Mouse (Mus musculus) adrenal gland, adult 18-20 months (tissue): Measurements from ENCODE around the gene Clec4e. TPM values are rescaled to one million over a fixed set of nuclear protein-coding genes. Genes with fewer than 3 reads are reported as not detected.
"Not testable (repeated sequence)": the region's sequence is repeated elsewhere in the genome, so short reads cannot be mapped to it uniquely, and the experiment has no call there.

Source experiments
- DNase-seq, 2 experiments: peaks; one replicate each; pipeline ENCODE4 v3.0.0; 2021 to 2022; ENCODE audit warnings: low spot score in 2 of 2
- long read RNA-seq, 2 experiments: library from polyadenylated mRNA; stranded (forward); transcript quantifications; one replicate each; pipeline ENCODE4 v2.0.0; 2021
- total RNA-seq, 2 experiments: library from RNA; stranded (reverse); gene quantifications; 1 replicate in 1 of 2; 2 replicates in 1 of 2; pipeline ENCODE4 v1.2.3; 2021

Gene Clec4e
- under 1 TPM in 1 of 2 experiments, not detected in 1; 0.36 TPM for total RNA-seq
- long read RNA-seq, experiment 1, result 0 reads
- long read RNA-seq, experiment 2, result 0 reads

- no peak for DNase-seq
Observed at GRCm38 (mm10) chr6:123289753-123290152, at the start of gene Clec4e. Clec4e (minus strand) TSS chr6:123289870.

- no peak for DNase-seq
Observed at GRCm38 (mm10) chr6:123332503-123332902, 42.8 kb upstream of the Clec4e start.

GRCm38 (mm10) chr6:123308033-123308432 lies 18.4 kb upstream of the Clec4e start, which contains the start of gene Vmn2r19:
Vmn2r19 (plus strand) TSS chr6:123308333.
- DNase-seq, result no peak

- DNase-seq, result not testable (repeated sequence)
Observed at GRCm38 (mm10) chr6:123306315-123306714, 16.6 kb upstream of the Clec4e start.

- DNase-seq, result no peak
Observed at GRCm38 (mm10) chr6:123296687-123297086, 7.0 kb upstream of the Clec4e start.

GRCm38 (mm10) chr6:123293509-123293908 lies 3.8 kb upstream of the Clec4e start:
- DNase-seq, result not testable (repeated sequence)

- DNase-seq, result no peak
Observed at GRCm38 (mm10) chr6:123292751-123293400, 3.2 kb upstream of the Clec4e start.

- no peak for DNase-seq
Observed at GRCm38 (mm10) chr6:123288931-123289330, 739 bp downstream of the Clec4e start.

- DNase-seq, result no peak
Observed at GRCm38 (mm10) chr6:123286311-123286710, 3.4 kb downstream of the Clec4e start.

GRCm38 (mm10) chr6:123279443-123279842 lies 10.2 kb downstream of the Clec4e start:
- no peak for DNase-seq

GRCm38 (mm10) chr6:123266945-123267344 lies 22.7 kb downstream of the Clec4e start:
- no peak for DNase-seq

GRCm38 (mm10) chr6:123265809-123266208 lies 23.9 kb downstream of the Clec4e start:
- no peak for DNase-seq

- DNase-seq, result no peak
Observed at GRCm38 (mm10) chr6:123264194-123264593, 25.5 kb downstream of the Clec4e start.

GRCm38 (mm10) chr6:123261555-123262161 lies 28.0 kb downstream of the Clec4e start, which contains the start of gene Clec4d:
Clec4d (plus strand) TSS chr6:123262111.
- no peak for DNase-seq

GRCm38 (mm10) chr6:123260868-123261267 lies 28.8 kb downstream of the Clec4e start:
- no peak for DNase-seq

GRCm38 (mm10) chr6:123259889-123260603 lies 29.6 kb downstream of the Clec4e start:
- DNase-seq, result no peak

- no peak for DNase-seq
Observed at GRCm38 (mm10) chr6:123258946-123259345, 30.7 kb downstream of the Clec4e start.

GRCm38 (mm10) chr6:123252735-123253134 lies 36.9 kb downstream of the Clec4e start:
- DNase-seq, result no peak

- DNase-seq, result not testable (repeated sequence)
Observed at GRCm38 (mm10) chr6:123248862-123249261, 40.8 kb downstream of the Clec4e start.

GRCm38 (mm10) chr6:123244201-123244600 lies 45.5 kb downstream of the Clec4e start:
- no peak for DNase-seq

- no peak for DNase-seq
Observed at GRCm38 (mm10) chr6:123237582-123237981, 52.1 kb downstream of the Clec4e start.
